In genomic region chr1:94496341-94496740, GRCm38 (mm10) we compare ENCODE assay signal across 28 mouse cellular contexts.
A peak's percentile ranks its signal among the peaks of the same experiment; 100 is the strongest.
DNase-seq lines count a peak whose midpoint lies in the region; ATAC-seq and TF ChIP-seq lines count a peak whose summit lies in the region.
"Had no signal": no experiment of that assay in that cellular context is flagged by ENCODE, and none has a peak within 500 bp of the region (broad histone marks: within the 10 kb centered on the region; RNA-seq: fewer than 3 reads in every experiment).

No protein-coding gene starts in this region.

- H3K9ac ChIP-seq in hindbrain, embryonic 11.5 days (ENCODE audit: low read depth, low read length): no peak overlapping the region
- no peak overlapping the region for H3K9ac ChIP-seq in hindbrain, postnatal 0 days (replicated peaks; ENCODE audit: low read length)
- H3K9ac ChIP-seq in hindbrain, embryonic 13.5 days: no peak overlapping the region
- no peak overlapping the region for H3K9ac ChIP-seq in hindbrain, embryonic 16.5 days (ENCODE audit: low read depth, low read length)
- no peak overlapping the region for H3K9ac ChIP-seq in neural tube, embryonic 14.5 days (replicated peaks; ENCODE audit: low read depth, low read length)
- no peak overlapping the region for H3K9ac ChIP-seq in neural tube, embryonic 15.5 days (replicated peaks)
- H3K9ac ChIP-seq: embryonic facial prominence, embryonic 13.5 days; embryonic facial prominence, embryonic 15.5 days; forebrain, embryonic 12.5 days had no signal

- no peaks in the 10 kb centered on the region for H3K4me1 ChIP-seq in hindbrain, embryonic 11.5 days (replicated peaks; ENCODE audit: control insufficient read depth, insufficient read depth, low read length)
- no peaks in the 10 kb centered on the region for H3K4me1 ChIP-seq in hindbrain, postnatal 0 days (ENCODE audit: insufficient read depth, low read length)
- H3K4me1 ChIP-seq in hindbrain, embryonic 13.5 days (replicated peaks): no peaks in the 10 kb centered on the region
- no peaks in the 10 kb centered on the region for H3K4me1 ChIP-seq in hindbrain, embryonic 16.5 days (ENCODE audit: control insufficient read depth, insufficient read depth, low read depth, low read length)
- no peaks in the 10 kb centered on the region for H3K4me1 ChIP-seq in neural tube, embryonic 14.5 days (ENCODE audit: control insufficient read depth, insufficient read depth, low read length)
- no peaks in the 10 kb centered on the region for H3K4me1 ChIP-seq in neural tube, embryonic 15.5 days
- H3K4me1 ChIP-seq: embryonic facial prominence, embryonic 13.5 days; embryonic facial prominence, embryonic 15.5 days; forebrain, embryonic 10.5 days; forebrain, embryonic 12.5 days had no signal

- H3K27me3 ChIP-seq in hindbrain, embryonic 11.5 days (ENCODE audit: control insufficient read depth, insufficient read depth, low read length): no peaks in the 10 kb centered on the region
- no peaks in the 10 kb centered on the region for H3K27me3 ChIP-seq in hindbrain, postnatal 0 days (ENCODE audit: insufficient read depth, low read length)
- H3K27me3 ChIP-seq in hindbrain, embryonic 13.5 days: no peaks in the 10 kb centered on the region
- no peaks in the 10 kb centered on the region for H3K27me3 ChIP-seq in hindbrain, embryonic 16.5 days (replicated peaks; ENCODE audit: control insufficient read depth, insufficient read depth, low read length)
- H3K27me3 ChIP-seq in neural tube, embryonic 14.5 days (ENCODE audit: control insufficient read depth, insufficient read depth, low read length): no peaks in the 10 kb centered on the region
- no peaks in the 10 kb centered on the region for H3K27me3 ChIP-seq in neural tube, embryonic 15.5 days (replicated peaks)
- H3K27me3 ChIP-seq: CH12.LX; embryonic facial prominence, embryonic 13.5 days; embryonic facial prominence, embryonic 15.5 days; forebrain, embryonic 12.5 days; Patski had no signal

- WGBS in hindbrain, embryonic 11.5 days: 78% methylated on average over 3 of the region's 3 CpGs
- WGBS in hindbrain, postnatal 0 days: 58% methylated on average over 3 of the region's 3 CpGs
- WGBS in hindbrain, embryonic 13.5 days: 55% methylated on average over 3 of the region's 3 CpGs
- 58% methylated on average over 3 of the region's 3 CpGs for WGBS in hindbrain, embryonic 16.5 days
- WGBS in neural tube, embryonic 14.5 days: 50% methylated on average over 3 of the region's 3 CpGs
- WGBS in neural tube, embryonic 15.5 days: 57% methylated on average over 3 of the region's 3 CpGs

- H3K4me2 ChIP-seq in hindbrain, embryonic 11.5 days (replicated peaks; ENCODE audit: low read depth, low read length): no peak overlapping the region
- no peak overlapping the region for H3K4me2 ChIP-seq in hindbrain, postnatal 0 days (ENCODE audit: low read depth, low read length)
- H3K4me2 ChIP-seq in hindbrain, embryonic 13.5 days: no peak overlapping the region
- no peak overlapping the region for H3K4me2 ChIP-seq in hindbrain, embryonic 16.5 days (ENCODE audit: low read length)
- no peak overlapping the region for H3K4me2 ChIP-seq in neural tube, embryonic 14.5 days (ENCODE audit: low read depth, low read length)
- H3K4me2 ChIP-seq in neural tube, embryonic 15.5 days: no peak overlapping the region
- H3K4me2 ChIP-seq: embryonic facial prominence, embryonic 13.5 days; embryonic facial prominence, embryonic 15.5 days; forebrain, embryonic 12.5 days had no signal

- H3K9me3 ChIP-seq in hindbrain, embryonic 11.5 days (ENCODE audit: control insufficient read depth, low read length): no peaks in the 10 kb centered on the region
- no peaks in the 10 kb centered on the region for H3K9me3 ChIP-seq in hindbrain, postnatal 0 days (ENCODE audit: low read length)
- no peaks in the 10 kb centered on the region for H3K9me3 ChIP-seq in hindbrain, embryonic 13.5 days
- no peaks in the 10 kb centered on the region for H3K9me3 ChIP-seq in hindbrain, embryonic 16.5 days (ENCODE audit: control insufficient read depth, low read length)
- H3K9me3 ChIP-seq in neural tube, embryonic 14.5 days (ENCODE audit: control insufficient read depth, low read length): no peaks in the 10 kb centered on the region
- no peaks in the 10 kb centered on the region for H3K9me3 ChIP-seq in neural tube, embryonic 15.5 days (replicated peaks)
- H3K9me3 ChIP-seq: embryonic facial prominence, embryonic 13.5 days; embryonic facial prominence, embryonic 15.5 days; forebrain, embryonic 10.5 days; forebrain, embryonic 12.5 days had no signal

- ATAC-seq in hindbrain, embryonic 11.5 days (ENCODE audit: low FRiP score): 0 out of 2 replicates have a peak, but pooled peaks have one; percentile 25
- ATAC-seq in hindbrain, postnatal 0 days: no peak
- peak; percentile 49; the same call in 1 of the 2 replicates for ATAC-seq in hindbrain, embryonic 13.5 days (ENCODE audit: low FRiP score)
- ATAC-seq in hindbrain, embryonic 16.5 days: no peak
- ATAC-seq in neural tube, embryonic 14.5 days (ENCODE audit: low read depth): peak; percentile 78; the same call in 1 of the 2 replicates
- ATAC-seq in neural tube, embryonic 15.5 days (ENCODE audit: low FRiP score): no peak; the same call in 1 of the 2 replicates
- ATAC-seq: CD4-positive, CD25-positive, alpha-beta regulatory T cell, adult 4 months; forebrain, embryonic 14.5 days; forebrain, embryonic 16.5 days; Patski had no signal

- no peaks in the 10 kb centered on the region for H3K36me3 ChIP-seq in hindbrain, embryonic 11.5 days (ENCODE audit: control insufficient read depth, insufficient read depth, low read length)
- H3K36me3 ChIP-seq in hindbrain, postnatal 0 days (ENCODE audit: insufficient read depth, low read length): no peaks in the 10 kb centered on the region
- no peaks in the 10 kb centered on the region for H3K36me3 ChIP-seq in hindbrain, embryonic 13.5 days
- no peaks in the 10 kb centered on the region for H3K36me3 ChIP-seq in hindbrain, embryonic 16.5 days (ENCODE audit: control insufficient read depth, insufficient read depth, low read length)
- no peaks in the 10 kb centered on the region for H3K36me3 ChIP-seq in neural tube, embryonic 14.5 days (ENCODE audit: control insufficient read depth, insufficient read depth, low read length)
- no peaks in the 10 kb centered on the region for H3K36me3 ChIP-seq in neural tube, embryonic 15.5 days
- H3K36me3 ChIP-seq: embryonic facial prominence, embryonic 13.5 days; embryonic facial prominence, embryonic 15.5 days; forebrain, embryonic 10.5 days; forebrain, embryonic 12.5 days; G1E had no signal

- H3K27ac ChIP-seq in hindbrain, embryonic 11.5 days (ENCODE audit: low read depth, low read length): no peak overlapping the region
- H3K27ac ChIP-seq in hindbrain, postnatal 0 days: no peak overlapping the region
- H3K27ac ChIP-seq in hindbrain, embryonic 13.5 days: no peak overlapping the region
- H3K27ac ChIP-seq in hindbrain, embryonic 16.5 days (ENCODE audit: low read depth, low read length): no peak overlapping the region
- H3K27ac ChIP-seq in neural tube, embryonic 14.5 days (ENCODE audit: low read depth, low read length): no peak overlapping the region
- no peak overlapping the region for H3K27ac ChIP-seq in neural tube, embryonic 15.5 days (replicated peaks)
- H3K27ac ChIP-seq: embryonic facial prominence, embryonic 13.5 days; embryonic facial prominence, embryonic 15.5 days; forebrain, embryonic 10.5 days; forebrain, embryonic 12.5 days had no signal

- no peak for TF ChIP-seq CTCF in hindbrain, postnatal 0 days (IDR thresholded peaks at IDR 0.05; ENCODE audit: low read depth)

- no peak for DNase-seq in hindbrain, embryonic 11.5 days (ENCODE audit: low spot score)
- no peak for DNase-seq in hindbrain, postnatal 0 days (ENCODE audit: low spot score)
- DNase-seq: adrenal gland, adult 8-10 months; adrenal gland, postnatal 14 days; adrenal gland, postnatal 36 days; B cell, adult 2 months; cerebellum, adult 11 months; cerebellum, adult 18-20 months; cerebellum, adult 8-10 months; cerebellum, adult 9-11 months; cerebellum, postnatal 14 days; cerebellum, postnatal 36 days; embryo, embryonic 11 days had no signal

- no peak overlapping the region for H3K4me3 ChIP-seq in hindbrain, embryonic 11.5 days (ENCODE audit: low read depth, low read length)
- H3K4me3 ChIP-seq in hindbrain, postnatal 0 days (ENCODE audit: low read length): no peak overlapping the region
- H3K4me3 ChIP-seq in hindbrain, embryonic 13.5 days: no peak overlapping the region
- H3K4me3 ChIP-seq in hindbrain, embryonic 16.5 days (ENCODE audit: low read length): no peak overlapping the region
- no peak overlapping the region for H3K4me3 ChIP-seq in neural tube, embryonic 14.5 days (ENCODE audit: low read depth, low read length)
- no peak overlapping the region for H3K4me3 ChIP-seq in neural tube, embryonic 15.5 days (replicated peaks)
- H3K4me3 ChIP-seq: embryonic facial prominence, embryonic 13.5 days; embryonic facial prominence, embryonic 15.5 days; erythroblast, embryonic 14.5 days; forebrain, embryonic 10.5 days; forebrain, embryonic 12.5 days had no signal

Comparison
In these comparisons a context has a peak if more than half of its experiments do, and no peak if none do; other contexts are left out.
1. ATAC-seq: peak in hindbrain, embryonic 11.5 days (single experiment), hindbrain, embryonic 13.5 days (single experiment) and neural tube, embryonic 14.5 days (single experiment); none in hindbrain, postnatal 0 days (single experiment), hindbrain, embryonic 16.5 days (single experiment) and neural tube, embryonic 15.5 days (single experiment).